Mouse (Mus musculus): ENCODE measurements around the gene Kdelr3.

The Kdelr3 gene

GRCm38 (mm10) chr15:79504707-79505452 is 11.3 kb upstream of the Kdelr3 start, which contains the start of gene Kcnj4:
Gene Kcnj4, minus strand, starts transcription at chr15:79505241.
- POLR2A ChIA-PET = interaction anchor here (0.5 to 4.0 kb wide), 35 partner anchors 8 to 329 kb away, joined by 3 to 26 read pairs (median 4); partner anchors contain the start of genes Ddx17 (in 3 of the 4), Kdelr3 (in 3 of the 4), Dmc1 (in 1 of the 4) and Josd1 (in 1 of the 4)
- CTCF ChIA-PET = interaction anchor here in 2 of 4 experiments (0.5 to 1.9 kb wide), 9 partner anchors 8 to 715 kb away, joined by 3 to 7 read pairs (median 3); partner anchors contain the start of genes Fam227a (in 1 of the 2) and Kdelr3 (in 1 of the 2)

DNA sequence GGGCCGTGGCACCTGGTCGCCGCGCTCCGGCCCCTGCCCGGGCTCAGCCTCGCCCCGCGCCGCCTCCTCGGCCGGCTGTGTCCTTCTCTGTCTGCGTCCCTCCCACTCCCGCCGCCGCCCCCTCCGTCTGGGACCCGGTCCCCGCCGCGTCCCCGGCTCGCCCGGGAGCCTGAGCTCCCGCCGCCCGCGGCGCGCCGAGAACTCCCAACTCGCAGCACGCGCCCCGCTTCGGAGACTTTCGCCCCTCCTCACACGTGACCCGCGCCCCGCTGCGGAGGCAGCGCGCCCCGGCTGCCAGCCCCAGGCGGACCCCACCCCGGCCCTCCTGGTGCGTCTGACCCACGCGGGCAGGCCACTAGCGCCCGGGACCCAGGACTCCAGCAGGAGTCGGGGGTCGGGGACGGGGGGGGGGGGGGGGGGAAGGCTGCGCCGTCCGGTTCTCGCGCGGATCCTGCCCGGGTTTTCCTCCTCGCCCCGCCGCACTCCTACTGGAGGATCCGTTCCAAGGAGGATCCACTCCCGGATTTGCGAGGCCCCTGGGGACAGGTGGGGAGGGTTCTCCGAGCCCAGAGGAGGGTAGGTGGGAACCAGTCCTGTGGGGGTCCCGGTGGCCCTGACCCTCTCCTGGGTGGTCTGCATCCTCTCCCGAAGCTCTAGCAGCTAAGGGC is 10.5 kb upstream of the Kdelr3 start:
- ChIA-PET CTCF (interaction anchor here in 2 of 4 experiments (0.5 to 1.7 kb wide), 6 partner anchors 8 to 225 kb away, joined by 3 to 5 read pairs (median 3); partner anchors contain the start of gene Fam227a (in 1 of the 2)), POLR2A (interaction anchor here (0.5 to 4.0 kb wide), 29 partner anchors 8 to 262 kb away, joined by 3 to 26 read pairs (median 4); partner anchors contain the start of genes Ddx17 (in 3 of the 4), Kdelr3 (in 3 of the 4), Dmc1 (in 1 of the 4) and Josd1 (in 1 of the 4))

- CTCF ChIA-PET = no interaction called here
Observed at GRCm38 (mm10) chr15:79506460-79506859, 9.8 kb upstream of the Kdelr3 start.

DNA sequence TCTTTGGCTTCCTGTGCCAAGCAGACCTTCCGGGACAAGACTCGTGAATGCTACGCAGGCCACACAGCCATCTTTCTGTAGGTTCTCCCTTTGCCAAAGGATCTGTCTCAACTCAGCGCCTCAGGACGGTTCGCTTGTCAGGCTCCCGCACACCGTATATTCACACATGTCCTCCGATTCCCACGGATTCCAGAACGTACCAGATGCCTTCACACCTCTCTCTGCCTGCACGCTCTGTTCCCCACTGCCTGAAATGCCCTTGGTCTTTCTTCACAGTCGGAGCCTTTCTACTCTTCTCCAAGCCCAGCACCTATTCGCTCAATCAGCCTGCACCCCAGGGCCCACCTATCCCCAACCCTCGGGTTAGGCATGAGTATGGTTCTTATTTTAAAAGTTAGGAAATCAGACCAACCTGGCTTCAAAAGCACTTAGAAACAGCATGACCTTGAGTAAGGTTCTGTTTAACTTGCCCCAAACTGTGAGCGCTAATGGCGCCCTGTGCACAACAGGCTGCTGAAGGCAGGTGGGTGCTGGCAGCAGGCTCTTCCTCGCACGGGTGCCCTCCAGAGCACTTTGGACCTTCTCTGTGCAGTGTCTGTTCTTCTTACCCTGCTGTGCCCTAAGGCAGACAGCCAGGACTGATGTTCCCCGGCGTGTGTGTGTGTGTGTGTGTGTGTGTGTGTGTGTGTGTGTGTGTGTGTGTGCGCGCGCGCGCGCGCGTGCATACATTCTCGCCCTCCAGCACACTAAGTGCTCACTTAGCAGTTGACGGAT is 9.0 kb upstream of the Kdelr3 start:
- ChIA-PET CTCF (no interaction called here), POLR2A (interaction anchor here in 2 of 4 experiments (0.6 to 3.1 kb wide), 6 partner anchors 9 to 91 kb away, joined by 3 to 26 read pairs (median 4); partner anchors contain the start of genes Ddx17 (in 1 of the 2) and Kdelr3 (in 1 of the 2))

More at GRCm38 (mm10) chr15:79506460-79506859, 9.8 kb upstream of the Kdelr3 start:
- POLR2A ChIA-PET = interaction anchor here in 2 of 4 experiments (0.6 to 4.0 kb wide), 6 partner anchors 9 to 100 kb away, joined by 3 to 26 read pairs (median 4); partner anchors contain the start of gene Kdelr3 (in 2 of the 2)

DNA sequence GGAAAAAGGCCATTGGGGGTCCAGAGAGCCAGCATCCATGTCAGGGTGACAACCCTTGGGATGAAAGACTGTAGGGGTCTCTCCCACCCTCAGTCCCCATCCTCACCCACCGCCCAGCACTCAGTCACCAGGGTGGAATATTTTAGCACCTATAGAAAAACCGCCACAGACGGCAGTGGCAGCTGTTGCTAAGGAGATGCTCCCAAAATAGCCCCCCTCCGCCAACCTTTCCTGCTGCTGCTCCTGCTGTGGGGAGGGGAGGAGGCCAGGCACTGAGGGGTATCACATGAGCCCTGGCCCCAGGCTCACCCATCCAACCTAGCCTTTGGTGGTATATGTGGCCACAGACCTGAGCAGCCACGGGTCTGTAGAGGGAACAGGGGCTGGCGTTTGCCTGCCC is 6.2 kb upstream of the Kdelr3 start:
- POLR2A ChIA-PET = interaction anchor here in 1 of 4 experiments (1.6 kb wide), 1 partner anchor 11 kb away, joined by 3 read pairs; no protein-coding TSS in a partner anchor
- CTCF ChIA-PET = interaction anchor here in 1 of 4 experiments (1.2 kb wide), 1 partner anchor 117 kb away, joined by 3 read pairs; no protein-coding TSS in a partner anchor

GRCm38 (mm10) chr15:79510425-79510824 is 5.8 kb upstream of the Kdelr3 start:
- POLR2A ChIA-PET = interaction anchor here in 2 of 4 experiments (0.6 to 1.6 kb wide), 7 partner anchors 11 to 159 kb away, joined by 3 to 7 read pairs (median 3); partner anchors contain the start of gene Ddx17 (in 1 of the 2)
- CTCF ChIA-PET = interaction anchor here in 1 of 4 experiments (1.2 kb wide), 1 partner anchor 117 kb away, joined by 3 read pairs; no protein-coding TSS in a partner anchor

DNA sequence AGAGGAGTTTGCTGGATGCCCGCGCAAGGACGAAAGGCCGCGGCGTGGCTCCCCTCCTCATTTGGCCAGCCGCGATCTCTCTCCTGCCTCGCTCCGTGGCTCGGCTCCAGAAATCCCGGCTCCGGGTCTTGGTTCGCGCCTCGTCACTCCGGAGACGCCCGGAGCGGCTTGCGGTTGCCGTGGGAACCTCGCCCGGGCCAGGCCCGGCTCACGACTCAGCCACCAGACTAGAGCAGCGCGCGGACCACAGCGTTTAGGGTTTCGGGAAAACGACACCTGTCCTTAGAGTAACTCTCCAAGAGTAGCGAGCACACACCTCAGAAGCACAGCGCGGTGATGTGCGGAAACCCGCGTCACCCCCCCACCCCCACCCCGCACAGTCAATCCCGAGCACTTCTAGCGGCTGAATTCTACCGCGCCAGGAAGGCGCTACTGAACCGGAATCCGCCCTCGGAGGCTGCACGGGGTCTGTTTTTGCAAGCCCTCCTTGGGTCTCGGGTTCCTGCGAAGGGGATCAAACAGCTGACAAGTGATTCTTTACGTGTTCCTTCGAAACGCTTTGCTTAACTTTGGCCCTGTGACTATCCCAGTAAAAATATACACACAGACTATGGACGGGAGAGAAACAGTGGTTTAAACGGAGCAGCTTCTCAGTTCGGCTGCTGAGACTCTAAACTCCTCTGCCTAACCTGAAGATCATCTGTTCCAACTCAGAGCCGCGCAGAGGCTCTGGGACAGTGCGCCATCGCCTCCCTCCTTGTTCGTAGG is 4.5 kb upstream of the Kdelr3 start:
- ChIA-PET CTCF (no interaction called here), POLR2A (interaction anchor here in 3 of 4 experiments (0.6 to 2.1 kb wide), 12 partner anchors 8 to 1105 kb away, joined by 3 to 7 read pairs (median 3); partner anchors contain the start of genes Ddx17 (in 2 of the 3), Dmc1 (in 1 of the 3) and Mpst (in 1 of the 3))

GRCm38 (mm10) chr15:79513940-79514339 is 2.3 kb upstream of the Kdelr3 start:
- POLR2A ChIA-PET = interaction anchor here in 2 of 4 experiments (0.8 to 4.8 kb wide), 7 partner anchors 8 to 91 kb away, joined by 3 to 48 read pairs (median 7); partner anchors contain the start of genes Ddx17 (in 2 of the 2), Dmc1 (in 2 of the 2) and Kcnj4 (in 2 of the 2)

GRCm38 (mm10) chr15:79517710-79518109 is 1.5 kb downstream of the Kdelr3 start:
- ChIA-PET POLR2A (interaction anchor here in 2 of 4 experiments (0.7 to 4.8 kb wide), 11 partner anchors 10 to 36 kb away, joined by 3 to 48 read pairs (median 14); partner anchors contain the start of genes Ddx17 (in 1 of the 2) and Kcnj4 (in 1 of the 2)), CTCF (no interaction called here)

More at GRCm38 (mm10) chr15:79513940-79514339, 2.3 kb upstream of the Kdelr3 start:
- CTCF ChIA-PET = interaction anchor here in 1 of 4 experiments (0.6 kb wide), 1 partner anchor 139 kb away, joined by 3 read pairs; no protein-coding TSS in a partner anchor

DNA sequence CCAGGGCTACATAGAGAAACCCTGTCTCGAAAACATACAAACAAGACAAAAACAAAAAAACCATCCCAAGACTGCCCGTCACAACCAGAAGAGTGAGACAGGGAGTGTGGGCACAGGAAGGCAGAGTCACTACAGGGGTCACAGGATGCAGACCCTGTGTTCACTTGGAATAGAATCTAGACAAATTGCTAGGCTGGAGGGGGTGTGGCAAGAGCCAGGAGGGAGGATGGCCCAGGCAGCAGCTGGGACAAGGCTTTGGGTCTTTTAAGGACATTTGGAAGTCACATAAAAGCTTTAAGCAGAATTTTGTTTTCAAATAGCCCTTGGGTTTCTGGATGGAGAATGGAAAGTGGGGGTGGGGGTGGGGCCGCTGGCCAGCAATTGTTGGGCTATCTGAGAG is 2.4 kb downstream of the Kdelr3 start:
- POLR2A ChIA-PET = interaction anchor here (0.6 to 3.7 kb wide), 20 partner anchors 9 to 555 kb away, joined by 3 to 41 read pairs (median 6); partner anchors contain the start of genes Ddx17 (in 3 of the 4), Dmc1 (in 1 of the 4) and Kcnj4 (in 1 of the 4)
- CTCF ChIA-PET = interaction anchor here in 1 of 4 experiments (1.2 kb wide), 1 partner anchor 140 kb away, joined by 4 read pairs; the partner anchor contains the start of genes Cby1 and Fam227a

- ChIA-PET CTCF (interaction anchor here in 3 of 4 experiments (0.5 to 1.2 kb wide), 6 partner anchors 26 to 669 kb away, joined by 3 to 5 read pairs (median 4); partner anchors contain the start of genes Cby1 (in 1 of the 3), Ddx17 (in 1 of the 3) and Fam227a (in 1 of the 3)), POLR2A (interaction anchor here in 3 of 4 experiments (0.5 to 3.7 kb wide), 32 partner anchors 8 to 736 kb away, joined by 3 to 41 read pairs (median 4); partner anchors contain the start of genes Ddx17 (in 3 of the 3), Dmc1 (in 2 of the 3) and Kcnj4 (in 1 of the 3))
Observed at GRCm38 (mm10) chr15:79519400-79520220, 3.4 kb downstream of the Kdelr3 start.

GRCm38 (mm10) chr15:79525564-79525963 is 9.4 kb downstream of the Kdelr3 start:
- POLR2A ChIA-PET = interaction anchor here in 2 of 4 experiments (0.6 to 14.8 kb wide), 4 partner anchors 10 to 29 kb away, joined by 3 to 190 read pairs (median 6); partner anchors contain the start of genes Ddx17 (in 1 of the 2) and Kdelr3 (in 1 of the 2)
- CTCF ChIA-PET = no interaction called here

GRCm38 (mm10) chr15:79525979-79526768 is 10.0 kb downstream of the Kdelr3 start:
- POLR2A ChIA-PET = interaction anchor here (0.8 to 14.8 kb wide), 16 partner anchors 9 to 245 kb away, joined by 3 to 190 read pairs (median 4); partner anchors contain the start of genes Ddx17 (in 3 of the 4), Kdelr3 (in 3 of the 4), Kcnj4 (in 2 of the 4) and Dmc1 (in 1 of the 4)
- CTCF ChIA-PET = no interaction called here

- CTCF ChIA-PET = interaction anchor here in 3 of 4 experiments (0.5 to 1.0 kb wide), 3 partner anchors 50 to 124 kb away, joined by 3 to 5 read pairs (median 3); no protein-coding TSS in a partner anchor
- POLR2A ChIA-PET = interaction anchor here (0.8 to 14.8 kb wide), 20 partner anchors 7 to 246 kb away, joined by 3 to 190 read pairs (median 4); partner anchors contain the start of genes Ddx17 (in 4 of the 4), Kdelr3 (in 3 of the 4), Kcnj4 (in 2 of the 4) and Dmc1 (in 1 of the 4)
Observed at GRCm38 (mm10) chr15:79527192-79527591, 11.0 kb downstream of the Kdelr3 start.
